Mouse (Mus musculus) lung, postnatal 0 days (tissue): ENCODE data around the gene Amy2a4.
"Not testable (repeated sequence)": the region's sequence is repeated elsewhere in the genome, so short reads cannot be mapped to it uniquely, and the experiment has no call there.

Source experiments
- CTCF ChIP-seq: IDR thresholded peaks from 2 replicates; pipeline ENCODE4 v1.5.1; 2016; ENCODE audit warnings: antibody characterized with exemption, mild to moderate bottlenecking
- EP300 ChIP-seq: IDR thresholded peaks from 2 replicates; pipeline ENCODE4 v1.6.1; 2016; ENCODE audit warnings: antibody characterized with exemption, mild to moderate bottlenecking, control low read depth

- not testable (repeated sequence) for TF ChIP-seq CTCF, EP300
These were observed 11.7 kb downstream of the Amy2a4 start for GRCm38 (mm10) chr3:113279586-113279985.
